Mouse (Mus musculus): ENCODE data around the gene Cry2.

Cry2 gene

GRCm38 (mm10) chr2:92445890-92446289 is 12.0 kb upstream of the Cry2 start:
- no peak for DNase-seq (ENCODE audit: low spot score)

GRCm38 (mm10) chr2:92444376-92444775 is 10.5 kb upstream of the Cry2 start:
- DNase-seq (ENCODE audit: low spot score), result no peak

GRCm38 (mm10) chr2:92443313-92443712 is 9.5 kb upstream of the Cry2 start:
- DNase-seq (ENCODE audit: low spot score), result no peak

- DNase-seq (ENCODE audit: low spot score), result no peak
These were observed 8.7 kb upstream of the Cry2 start for GRCm38 (mm10) chr2:92442419-92443001.

GRCm38 (mm10) chr2:92440432-92440831 is 6.6 kb upstream of the Cry2 start:
- no peak for DNase-seq (ENCODE audit: low spot score)

GRCm38 (mm10) chr2:92438567-92438966 is 4.7 kb upstream of the Cry2 start:
- DNase-seq (ENCODE audit: low spot score), result no peak

- peak; percentile 88 for DNase-seq (ENCODE audit: low spot score)
These were observed 4.0 kb upstream of the Cry2 start for GRCm38 (mm10) chr2:92437875-92438274.

GRCm38 (mm10) chr2:92437366-92437765 is 3.5 kb upstream of the Cry2 start:
- no peak for DNase-seq (ENCODE audit: low spot score)

- DNase-seq (ENCODE audit: low spot score), result no peak
These were observed 1.2 kb upstream of the Cry2 start for GRCm38 (mm10) chr2:92435023-92435422.

- peak; percentile 61 for DNase-seq (ENCODE audit: low spot score)
These were observed 517 bp upstream of the Cry2 start for GRCm38 (mm10) chr2:92434375-92434745.

- DNase-seq (ENCODE audit: low spot score), result peak; percentile 79
These were observed 1.2 kb downstream of the Cry2 start for GRCm38 (mm10) chr2:92432299-92433295.

GRCm38 (mm10) chr2:92431611-92432179 is 2.1 kb downstream of the Cry2 start:
- no peak for DNase-seq (ENCODE audit: low spot score)

- peak; percentile 74 for DNase-seq (ENCODE audit: low spot score)
These were observed 2.9 kb downstream of the Cry2 start for GRCm38 (mm10) chr2:92430723-92431541.

- no peak for DNase-seq (ENCODE audit: low spot score)
These were observed 3.8 kb downstream of the Cry2 start for GRCm38 (mm10) chr2:92430089-92430488.

- DNase-seq (ENCODE audit: low spot score), result peak; percentile 94
These were observed 6.0 kb downstream of the Cry2 start for GRCm38 (mm10) chr2:92427882-92428281.

GRCm38 (mm10) chr2:92426426-92426825 is 7.4 kb downstream of the Cry2 start:
- DNase-seq (ENCODE audit: low spot score), result peak; percentile 50

GRCm38 (mm10) chr2:92425366-92425765 is 8.5 kb downstream of the Cry2 start:
- no peak for DNase-seq (ENCODE audit: low spot score)

GRCm38 (mm10) chr2:92424462-92425308 is 9.2 kb downstream of the Cry2 start:
- peak; percentile 91 for DNase-seq (ENCODE audit: low spot score)

- DNase-seq (ENCODE audit: low spot score), result peak; percentile 98
These were observed 10.0 kb downstream of the Cry2 start for GRCm38 (mm10) chr2:92423702-92424461.

- DNase-seq (ENCODE audit: low spot score), result no peak
These were observed 10.7 kb downstream of the Cry2 start for GRCm38 (mm10) chr2:92423156-92423555.
